Mouse (Mus musculus) liver, postnatal 0 days (tissue): ENCODE measurements around the gene Ttc28. TPM values are rescaled to one million over a fixed set of nuclear protein-coding genes. Genes with fewer than 3 reads are reported as not detected.

Experiments used
- ATAC-seq: fragments of 200-750 bp; cut with Nextera tagmentation; 2 replicates; pipeline ENCODE4 v1.8.0; 2017; ENCODE audit warnings: mild to moderate bottlenecking, moderate library complexity
- DNase-seq: peaks from one replicate; pipeline ENCODE4 v3.0.0-alpha.2; 2016
- H3K27ac ChIP-seq: fragments of 300-500 bp; sonication (generic); 2 replicates; pipeline ENCODE4 v1.5.1; 2014; ENCODE audit warnings: antibody characterized with exemption, moderate library complexity, mild to moderate bottlenecking, low read depth
- H3K27me3 ChIP-seq: fragments of 300-500 bp; sonication (generic); 2 replicates; pipeline ENCODE4 v1.6.1; 2014; ENCODE audit warnings: low read length, control low read depth, mixed read lengths; ENCODE audit not compliant: insufficient read depth
- H3K36me3 ChIP-seq: fragments of 300-500 bp; sonication (generic); replicated peaks from 2 replicates; pipeline ENCODE4 v1.6.1; 2014; ENCODE audit warnings: mild to moderate bottlenecking, control low read depth, low read length, moderate library complexity, mixed read lengths; ENCODE audit not compliant: insufficient read depth
- H3K4me1 ChIP-seq: fragments of 300-500 bp; sonication (generic); 2 replicates; pipeline ENCODE4 v1.6.1; 2014; ENCODE audit warnings: antibody characterized with exemption, mild to moderate bottlenecking, control low read depth; ENCODE audit not compliant: insufficient read depth
- H3K4me2 ChIP-seq: fragments of 300-500 bp; sonication (generic); 2 replicates; pipeline ENCODE4 v1.6.1; 2014; ENCODE audit warnings: low read depth, mild to moderate bottlenecking, low read length, moderate library complexity, mixed read lengths
- H3K4me3 ChIP-seq: fragments of 300-500 bp; sonication (generic); 2 replicates; pipeline ENCODE4 v1.5.1; 2014; ENCODE audit warnings: low read depth, low read length
- H3K9ac ChIP-seq: fragments of 300-500 bp; sonication (generic); replicated peaks from 2 replicates; pipeline ENCODE4 v1.6.1; 2014; ENCODE audit warnings: mild to moderate bottlenecking, moderate library complexity
- H3K9me3 ChIP-seq: fragments of 300-500 bp; sonication (generic); 2 replicates; pipeline ENCODE4 v1.6.1; 2016; ENCODE audit warnings: mild to moderate bottlenecking, control low read depth, low read length, mixed read lengths
- CTCF ChIP-seq: sonication (generic); IDR thresholded peaks from 2 replicates; pipeline ENCODE4 v1.5.1; 2016; ENCODE audit warnings: antibody characterized with exemption, low read depth
- EP300 ChIP-seq: IDR thresholded peaks from 2 replicates; pipeline ENCODE4 v1.6.1; 2016; ENCODE audit warnings: antibody characterized with exemption, low read depth, mild to moderate bottlenecking
- WGBS: fragments of 180-500 bp; shearing (Covaris S2); extraction: QIAGEN DNeasy Blood & Tissue Kit; methylation state at CpG from one replicate; pipeline ENCODE4 v1.1.7; 2014; ENCODE audit not compliant: insufficient replicate concordance; 5-methylcytosine and 5-hydroxymethylcytosine counted together
- polyA plus RNA-seq: library from polyadenylated mRNA; unstranded; fragments of >200 nt; fragmentation: Nextera tagmentation; extraction: Ambion mirVana; gene quantifications from 2 replicates; pipeline ENCODE4 v1.2.1, GENCODE M21; 2015

Ttc28 gene
- polyA plus RNA-seq, 1 experiment from 2014 or later: 0.73 TPM

- no peak for DNase-seq
Measured at GRCm38 (mm10) chr5:111261733-111262573, 382.4 kb downstream of the Ttc28 start.

DNA sequence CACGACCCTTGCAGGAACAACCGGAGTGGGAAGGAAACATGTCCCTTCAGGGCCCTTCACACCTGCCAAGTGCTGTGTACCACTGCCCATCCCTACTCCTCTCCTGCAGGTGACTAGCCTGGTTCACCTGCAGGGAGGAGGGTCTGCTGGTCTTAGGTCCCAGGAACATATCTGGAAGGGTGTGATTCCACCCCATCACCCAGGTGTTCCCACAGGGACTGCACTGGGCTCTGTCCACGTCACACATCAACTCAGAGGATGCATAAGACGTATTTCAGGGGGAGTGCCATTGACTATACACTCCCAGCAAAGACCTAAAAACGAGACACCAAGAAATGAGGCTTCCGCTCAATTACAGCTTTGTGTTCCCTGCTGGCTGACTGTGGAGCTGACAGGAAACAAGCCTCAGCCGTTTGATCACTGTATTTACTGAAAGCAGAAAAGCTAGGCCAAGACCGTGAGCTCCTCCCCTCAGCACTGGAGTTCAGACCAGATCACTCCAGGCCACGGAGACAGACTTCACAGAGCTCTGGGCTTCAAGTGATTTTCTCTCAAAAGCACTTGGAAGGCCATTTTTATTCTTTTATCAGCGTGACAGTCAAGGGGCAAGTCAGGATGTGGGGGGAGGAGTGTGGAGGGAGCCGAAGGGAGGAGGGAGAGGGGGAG, 383.1 kb downstream of the Ttc28 start:
- no peak for DNase-seq
- H3K9ac ChIP-seq: no peak overlapping the region
- H3K9me3 ChIP-seq: no peaks in the 10 kb centered on the region
- 32% methylated on average over 11 of the region's 11 CpGs for WGBS
- H3K27me3 ChIP-seq: no peaks in the 10 kb centered on the region
- no peak overlapping the region for H3K4me3 ChIP-seq
- 0 out of 2 replicates have a peak, but pooled peaks cover 6% of the 10 kb centered on the region for H3K4me1 ChIP-seq
- no peak overlapping the region for H3K4me2 ChIP-seq
- no peaks in the 10 kb centered on the region for H3K36me3 ChIP-seq
- TF ChIP-seq EP300: no peak
- TF ChIP-seq CTCF: peak; percentile 16; the same call in 1 of the 2 replicates
- ATAC-seq: peak; percentile 59; the same call in 1 of the 2 replicates
- H3K27ac ChIP-seq: peak overlapping the region; percentile 45; the same call in 1 of the 2 replicates

More at GRCm38 (mm10) chr5:111261733-111262573, 382.4 kb downstream of the Ttc28 start:
- TF ChIP-seq EP300 (no peak), CTCF (no peak)
- Histone ChIP-seq H3K9me3 (no peaks in the 10 kb centered on the region), H3K9ac (no peak overlapping the region), H3K4me1 (0 out of 2 replicates have a peak, but pooled peaks cover 6% of the 10 kb centered on the region), H3K4me3 (no peak overlapping the region), H3K27me3 (no peaks in the 10 kb centered on the region), H3K27ac (peak overlapping the region; percentile 45; the same call in 1 of the 2 replicates), H3K4me2 (no peak overlapping the region), H3K36me3 (no peaks in the 10 kb centered on the region)
- ATAC-seq: no peak
- 46% methylated on average over 13 of the region's 13 CpGs for WGBS

GRCm38 (mm10) chr5:111263370-111263769, 383.8 kb downstream of the Ttc28 start:
- ATAC-seq (no peak), DNase-seq (no peak)
- Histone ChIP-seq H3K27me3 (no peaks in the 10 kb centered on the region), H3K27ac (0 out of 2 replicates have a peak overlapping the region, but pooled peaks have one; percentile 34), H3K9me3 (no peaks in the 10 kb centered on the region), H3K4me2 (no peak overlapping the region), H3K9ac (no peak overlapping the region), H3K36me3 (no peaks in the 10 kb centered on the region), H3K4me3 (no peak overlapping the region), H3K4me1 (0 out of 2 replicates have a peak, but pooled peaks cover 6% of the 10 kb centered on the region)
- TF ChIP-seq EP300 (no peak), CTCF (no peak)
- WGBS: 54% methylated on average over 5 of the region's 5 CpGs

DNA sequence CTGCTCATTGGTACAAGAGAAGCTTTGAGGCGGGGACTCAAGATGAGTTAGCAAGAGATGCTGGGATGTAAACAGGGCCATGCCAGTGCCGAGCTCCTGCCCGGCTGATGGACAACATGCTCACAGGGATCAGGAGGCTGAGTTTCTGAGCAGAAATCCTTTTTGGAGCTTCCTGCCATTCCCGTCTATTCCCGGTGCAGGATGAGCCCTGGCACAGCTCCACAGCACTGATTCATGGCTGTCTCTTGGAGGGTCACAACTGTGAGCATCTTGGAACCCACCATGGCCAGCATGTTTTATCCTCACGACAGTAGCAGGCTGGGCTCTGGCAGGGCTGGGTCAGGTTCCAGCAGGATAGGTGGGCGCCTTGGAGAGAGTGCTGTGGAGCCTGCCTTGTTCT, 384.9 kb downstream of the Ttc28 start:
- H3K27ac ChIP-seq: no peak overlapping the region
- H3K9me3 ChIP-seq: no peaks in the 10 kb centered on the region
- DNase-seq: no peak
- H3K4me1 ChIP-seq: 0 out of 2 replicates have a peak, but pooled peaks cover 6% of the 10 kb centered on the region
- TF ChIP-seq CTCF (no peak), EP300 (no peak)
- no peak overlapping the region for H3K4me2 ChIP-seq
- H3K27me3 ChIP-seq: no peaks in the 10 kb centered on the region
- no peak overlapping the region for H3K4me3 ChIP-seq
- ATAC-seq: no peak
- H3K36me3 ChIP-seq: no peaks in the 10 kb centered on the region
- 76% methylated on average over 7 of the region's 7 CpGs for WGBS
- H3K9ac ChIP-seq: no peak overlapping the region

DNA sequence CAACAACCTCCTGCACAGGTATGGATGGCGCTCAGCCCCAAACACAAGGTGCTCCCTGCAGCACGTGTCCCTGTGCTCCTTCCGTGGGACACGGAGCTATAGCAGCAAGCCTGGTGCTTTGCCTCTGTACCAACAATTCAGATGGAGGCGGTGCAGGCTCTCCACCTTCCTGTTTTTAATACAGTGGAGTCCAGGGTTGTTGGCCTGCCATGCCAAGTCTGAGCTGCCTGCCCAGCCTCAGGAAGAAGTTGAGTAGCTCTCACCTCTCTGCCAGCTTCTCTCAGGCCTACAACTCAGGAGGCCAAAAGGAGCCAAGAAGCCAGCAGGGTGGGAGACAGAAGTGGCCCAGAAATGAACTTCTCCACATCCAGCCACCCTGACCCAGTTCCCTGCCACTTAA, 387.1 kb downstream of the Ttc28 start:
- no peak overlapping the region for H3K9ac ChIP-seq
- 0 out of 2 replicates have a peak, but pooled peaks cover 6% of the 10 kb centered on the region for H3K4me1 ChIP-seq
- H3K4me2 ChIP-seq: no peak overlapping the region
- DNase-seq (no peak), ATAC-seq (no peak)
- H3K4me3 ChIP-seq: no peak overlapping the region
- no peaks in the 10 kb centered on the region for H3K9me3 ChIP-seq
- H3K27ac ChIP-seq: no peak overlapping the region
- TF ChIP-seq CTCF: no peak
- TF ChIP-seq EP300: no peak
- WGBS: 79% methylated on average over 5 of the region's 5 CpGs
- H3K27me3 ChIP-seq: no peaks in the 10 kb centered on the region
- H3K36me3 ChIP-seq: no peaks in the 10 kb centered on the region

DNA sequence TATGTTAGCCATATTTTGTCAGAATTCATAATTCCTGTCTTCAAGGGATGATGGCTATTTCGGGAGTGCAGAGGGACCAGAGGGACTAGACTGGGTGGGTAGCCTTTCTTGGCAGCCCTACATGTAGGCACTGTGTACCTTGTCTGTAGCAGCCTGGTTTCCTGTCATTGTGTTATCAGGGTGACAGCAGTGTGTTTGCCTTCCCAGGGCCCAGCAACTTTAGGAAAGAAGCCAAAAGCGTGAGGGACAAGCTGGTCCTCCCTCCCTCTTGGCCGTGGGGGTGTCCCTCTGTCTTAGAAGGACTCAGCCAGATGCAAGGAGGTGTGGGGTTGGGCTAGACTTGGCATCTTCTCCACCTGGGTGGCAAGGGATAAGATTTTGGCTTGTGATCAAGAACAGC, 387.5 kb downstream of the Ttc28 start:
- Histone ChIP-seq H3K27ac (no peak overlapping the region), H3K4me1 (0 out of 2 replicates have a peak, but pooled peaks cover 5% of the 10 kb centered on the region), H3K4me2 (no peak overlapping the region), H3K27me3 (no peaks in the 10 kb centered on the region), H3K9ac (no peak overlapping the region), H3K9me3 (no peaks in the 10 kb centered on the region), H3K4me3 (no peak overlapping the region), H3K36me3 (no peaks in the 10 kb centered on the region)
- 45% methylated on average over 3 of the region's 3 CpGs for WGBS
- ATAC-seq: no peak
- no peak; the same call in 1 of the 2 replicates for TF ChIP-seq EP300
- no peak for TF ChIP-seq CTCF
- no peak for DNase-seq
